Comparison of ENCODE assay signal across 8 mouse cellular contexts in genomic region chrX:6171718-6172117, GRCm38 (mm10). TPM values are rescaled to one million over a fixed set of nuclear protein-coding genes. Genes with fewer than 3 reads are reported as not detected.
DNase-seq lines count a peak whose midpoint lies in the region; ATAC-seq lines count a peak whose summit lies in the region.

No protein-coding gene starts in this region.

- peak overlapping the region; percentile 46 for H3K4me2 ChIP-seq in heart, embryonic 16.5 days (ENCODE audit: low read depth, low read length)
- peak overlapping the region; percentile 41 for H3K4me2 ChIP-seq in midbrain, embryonic 13.5 days (replicated peaks)

- no peaks in the 10 kb centered on the region for H3K27me3 ChIP-seq in heart, embryonic 16.5 days (ENCODE audit: control insufficient read depth, insufficient read depth, low read length)
- H3K27me3 ChIP-seq in midbrain, embryonic 13.5 days: no peaks in the 10 kb centered on the region

- no peaks in the 10 kb centered on the region for H3K9me3 ChIP-seq in heart, embryonic 16.5 days (replicated peaks; ENCODE audit: control insufficient read depth, low read length)
- no peaks in the 10 kb centered on the region for H3K9me3 ChIP-seq in midbrain, embryonic 13.5 days

- H3K27ac ChIP-seq in heart, embryonic 16.5 days (ENCODE audit: low read length): no peak overlapping the region
- peak overlapping the region; percentile 72 for H3K27ac ChIP-seq in midbrain, embryonic 13.5 days

- 10% methylated on average over 11 of the region's 12 CpGs for WGBS in heart, embryonic 16.5 days
- WGBS in midbrain, embryonic 13.5 days: 19% methylated on average over 12 of the region's 12 CpGs

- no peak for ATAC-seq in heart, embryonic 16.5 days (replicated peaks; ENCODE audit: extremely low read depth, insufficient read depth, low FRiP score)
- 0 out of 2 replicates have a peak, but pooled peaks have one; percentile 5 for ATAC-seq in common myeloid progenitor, adult 5-6 weeks (replicated peaks; ENCODE audit: low read depth, poor library complexity, severe bottlenecking)
- ATAC-seq in midbrain, embryonic 13.5 days: no peak

- H3K36me3 ChIP-seq in heart, embryonic 16.5 days (ENCODE audit: control insufficient read depth, insufficient read depth): no peaks in the 10 kb centered on the region
- no peaks in the 10 kb centered on the region for H3K36me3 ChIP-seq in midbrain, embryonic 13.5 days

- intact Hi-C loops in heart, postnatal 14 days (cut with DNase I): no loop called here

- DNase-seq in heart, postnatal 14 days: no peak
- peak; percentile 3 for DNase-seq in forelimb bud, embryonic 11.5 days (ENCODE audit: low read depth, low spot score)
- DNase-seq in spleen, adult 12 weeks (ENCODE audit: low spot score): no peak
- no peak for DNase-seq in yolk sac, embryonic 10.5 days (ENCODE audit: low spot score)
- no peak for DNase-seq in spleen, postnatal 10 days (ENCODE audit: low spot score in 2 of 2)

- peak overlapping the region; percentile 30 for H3K4me3 ChIP-seq in heart, embryonic 16.5 days (ENCODE audit: low read length)
- H3K4me3 ChIP-seq in midbrain, embryonic 13.5 days (replicated peaks): peak overlapping the region; percentile 43

- no peaks in the 10 kb centered on the region for H3K4me1 ChIP-seq in heart, embryonic 16.5 days (ENCODE audit: control insufficient read depth, insufficient read depth, low read length)
- H3K4me1 ChIP-seq in midbrain, embryonic 13.5 days (replicated peaks): peaks cover 16% of the 10 kb centered on the region; the same call in 1 of the 2 replicates

- H3K9ac ChIP-seq in heart, embryonic 16.5 days (ENCODE audit: low read length): no peak overlapping the region
- peak overlapping the region; percentile 49; the same call in 1 of the 2 replicates for H3K9ac ChIP-seq in midbrain, embryonic 13.5 days (replicated peaks)

RNA-seq across cellular contexts. Expression of gene Nudt10, which starts 1.1 kb away (rescaled TPM):
- polyA plus RNA-seq in heart, embryonic 16.5 days (2015; fragmentation: Nextera tagmentation; extraction: Ambion mirVana): 1.7 and 2.0 TPM in 2 replicates
- under 1 TPM; 0.62 to 0.88 TPM for total RNA-seq in heart, postnatal 14 days (2021)
- not detected in 2 replicates for total RNA-seq in common myeloid progenitor, adult 5-6 weeks (2017)
- 52.0 and 52.7 TPM in 2 replicates for polyA plus RNA-seq in midbrain, embryonic 13.5 days (2015; fragmentation: Nextera tagmentation; extraction: Ambion mirVana)
